Mouse (Mus musculus) kidney, embryonic 14.5 days (tissue): ENCODE data around the gene 1700012B07Rik. TPM values are rescaled to one million over a fixed set of nuclear protein-coding genes. Genes with fewer than 3 reads are reported as not detected.

Experiments used
- ATAC-seq: fragments of 200-750 bp; cut with Nextera tagmentation; 2 replicates; pipeline ENCODE4 v1.8.0; 2017; ENCODE audit warnings: moderate number of reproducible peaks, mild to moderate bottlenecking, moderate TSS enrichment, moderate library complexity; ENCODE audit not compliant: low FRiP score, low TSS enrichment
- H3K27ac ChIP-seq: fragments of 300-500 bp; sonication (generic); 2 replicates; pipeline ENCODE4 v1.5.1; 2014; ENCODE audit warnings: low read depth, mild to moderate bottlenecking, low read length, moderate library complexity, mixed read lengths
- H3K27me3 ChIP-seq: fragments of 300-500 bp; sonication (generic); 2 replicates; pipeline ENCODE4 v1.6.1; 2014; ENCODE audit warnings: mild to moderate bottlenecking, low read length; ENCODE audit not compliant: control insufficient read depth, insufficient read depth
- H3K36me3 ChIP-seq: fragments of 300-500 bp; sonication (generic); 2 replicates; pipeline ENCODE4 v1.6.1; 2014; ENCODE audit warnings: low read length, mixed read lengths; ENCODE audit not compliant: control insufficient read depth, insufficient read depth
- H3K4me1 ChIP-seq: fragments of 300-500 bp; sonication (generic); 2 replicates; pipeline ENCODE4 v1.6.1; 2014; ENCODE audit warnings: low read length, mixed read lengths; ENCODE audit not compliant: control insufficient read depth, insufficient read depth
- H3K4me2 ChIP-seq: fragments of 300-500 bp; sonication (generic); replicated peaks from 2 replicates; pipeline ENCODE4 v1.6.1; 2014; ENCODE audit warnings: low read depth, mild to moderate bottlenecking, low read length
- H3K4me3 ChIP-seq: fragments of 300-500 bp; sonication (generic); 2 replicates; pipeline ENCODE4 v1.5.1; 2014; ENCODE audit warnings: mild to moderate bottlenecking, low read length
- H3K9ac ChIP-seq: fragments of 300-500 bp; sonication (generic); 2 replicates; pipeline ENCODE4 v1.6.1; 2014; ENCODE audit warnings: low read depth, mild to moderate bottlenecking, low read length, moderate library complexity
- H3K9me3 ChIP-seq: fragments of 300-500 bp; sonication (generic); 2 replicates; pipeline ENCODE4 v1.6.1; 2016; ENCODE audit warnings: low read length; ENCODE audit not compliant: control insufficient read depth
- WGBS: fragments of 180-500 bp; shearing (Covaris S2); extraction: QIAGEN DNeasy Blood & Tissue Kit; methylation state at CpG from one replicate; pipeline ENCODE4 v1.1.7; 2014; 5-methylcytosine and 5-hydroxymethylcytosine counted together
- polyA plus RNA-seq: library from polyadenylated mRNA; unstranded; fragments of >200 nt; fragmentation: Nextera tagmentation; extraction: Ambion mirVana; gene quantifications from 2 replicates; pipeline ENCODE4 v1.2.1, GENCODE M21; 2014

Gene 1700012B07Rik
- not detected in 2 replicates for polyA plus RNA-seq

DNA sequence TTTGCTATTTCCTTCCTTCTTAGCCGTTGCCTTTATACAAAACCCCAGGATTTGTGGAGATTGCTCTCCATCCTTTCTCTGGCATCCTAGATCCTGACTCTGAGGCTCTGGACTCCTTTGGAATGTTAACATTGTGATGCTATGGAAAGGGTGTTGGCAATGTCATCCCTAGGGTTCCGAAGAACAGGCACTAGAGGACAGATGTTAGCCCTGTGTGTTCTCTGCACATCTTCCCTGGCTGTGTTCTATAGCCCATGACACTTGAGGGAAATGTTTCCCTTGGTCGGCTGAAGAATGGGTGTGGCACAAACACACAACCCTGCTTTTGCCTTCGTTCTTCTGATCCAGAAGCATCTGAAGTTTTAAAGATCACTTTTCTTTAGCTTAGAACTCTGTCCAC is at the start of gene 1700012B07Rik:
1700012B07Rik (minus strand) TSS at position 101 of the 400 bp plus-strand sequence.
- no peak within 1 kb of the TSS for H3K27ac ChIP-seq
- no peaks in the 10 kb centered on the region for H3K4me1 ChIP-seq
- H3K27me3 ChIP-seq = no peaks in the 10 kb centered on the region
- H3K9ac ChIP-seq = no peak within 1 kb of the TSS
- ATAC-seq = no peak
- H3K36me3 ChIP-seq = no peaks in the 10 kb centered on the region
- WGBS = 92% methylated on average over 4 of the region's 4 CpGs
- H3K9me3 ChIP-seq = no peaks in the 10 kb centered on the region
- H3K4me3 ChIP-seq = no peak within 1 kb of the TSS
- H3K4me2 ChIP-seq = no peak within 1 kb of the TSS

DNA sequence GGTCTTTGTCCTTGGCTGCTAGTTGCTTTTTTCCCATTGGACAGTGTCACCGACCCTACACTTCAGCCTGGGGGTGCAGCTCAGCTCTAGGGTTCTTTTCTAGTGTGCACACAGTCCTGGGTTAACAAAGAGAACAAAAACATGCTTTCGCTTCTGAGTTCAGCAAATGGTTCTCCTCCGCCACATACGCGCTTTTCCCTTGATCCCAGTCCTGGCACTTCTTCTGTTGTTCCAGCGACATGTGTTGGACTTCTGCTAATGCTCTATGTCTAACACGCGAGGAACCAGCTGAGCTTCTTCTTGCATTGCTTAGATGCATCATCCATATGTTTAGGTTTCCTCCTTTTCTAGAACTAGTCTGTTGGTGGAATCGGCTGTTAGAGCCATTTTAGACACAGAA is 48.9 kb upstream of the 1700012B07Rik start:
- H3K36me3 ChIP-seq = no peaks in the 10 kb centered on the region
- 0 out of 2 replicates have a peak, but pooled peaks cover 6% of the 10 kb centered on the region for H3K9me3 ChIP-seq
- no peaks in the 10 kb centered on the region for H3K27me3 ChIP-seq
- H3K4me1 ChIP-seq = no peaks in the 10 kb centered on the region
- WGBS = 80% methylated on average over 9 of the region's 9 CpGs
- H3K9ac ChIP-seq = no peak overlapping the region
- no peak overlapping the region for H3K4me3 ChIP-seq
- H3K27ac ChIP-seq = no peak overlapping the region
- no peak for ATAC-seq
- H3K4me2 ChIP-seq = no peak overlapping the region

DNA sequence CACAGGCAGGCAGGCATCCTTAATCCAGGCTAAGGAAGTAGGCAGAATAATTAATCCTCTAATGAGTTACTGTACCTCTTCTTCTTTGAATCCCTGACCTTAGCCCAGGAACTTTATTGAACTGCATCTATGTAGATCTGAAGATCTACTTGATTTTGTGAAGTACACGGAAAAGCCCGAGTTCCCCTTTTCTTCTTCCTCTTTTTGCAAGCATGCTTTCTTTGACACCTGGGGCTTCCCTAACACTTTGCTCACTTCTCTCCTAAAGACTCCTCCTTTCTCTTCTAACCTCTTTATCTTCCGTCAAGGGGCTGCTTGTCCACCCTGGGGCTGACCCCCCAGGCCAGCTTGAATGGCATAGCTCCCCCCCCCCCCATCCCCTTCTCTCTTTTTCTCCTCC is 48.0 kb upstream of the 1700012B07Rik start:
- Histone ChIP-seq H3K27ac (no peak overlapping the region), H3K9ac (no peak overlapping the region), H3K36me3 (no peaks in the 10 kb centered on the region), H3K9me3 (0 out of 2 replicates have a peak, but pooled peaks cover 6% of the 10 kb centered on the region), H3K27me3 (no peaks in the 10 kb centered on the region), H3K4me2 (no peak overlapping the region), H3K4me1 (no peaks in the 10 kb centered on the region), H3K4me3 (no peak overlapping the region)
- 36% methylated on average over 3 of the region's 3 CpGs for WGBS
- ATAC-seq = no peak

DNA sequence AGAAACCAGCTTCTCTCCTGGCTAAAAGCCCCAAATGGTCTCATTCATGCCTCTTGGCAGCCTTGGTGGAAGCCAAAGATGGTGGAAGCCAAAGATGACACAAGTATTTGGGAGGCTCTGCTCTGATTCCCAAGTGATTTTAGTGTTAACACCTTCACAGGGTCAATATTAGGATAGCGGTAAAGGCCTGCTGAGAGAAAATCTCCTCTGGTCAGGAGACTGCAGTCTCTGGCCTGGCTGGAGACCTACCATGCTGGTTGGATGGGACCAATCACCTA is 47.6 kb upstream of the 1700012B07Rik start:
- Histone ChIP-seq H3K4me1 (no peaks in the 10 kb centered on the region), H3K9ac (no peak overlapping the region), H3K4me3 (no peak overlapping the region), H3K36me3 (no peaks in the 10 kb centered on the region), H3K4me2 (no peak overlapping the region), H3K27ac (no peak overlapping the region), H3K27me3 (no peaks in the 10 kb centered on the region), H3K9me3 (0 out of 2 replicates have a peak, but pooled peaks cover 6% of the 10 kb centered on the region)
- WGBS = 89% methylated on average over 1 of the region's 1 CpGs
- ATAC-seq = no peak

DNA sequence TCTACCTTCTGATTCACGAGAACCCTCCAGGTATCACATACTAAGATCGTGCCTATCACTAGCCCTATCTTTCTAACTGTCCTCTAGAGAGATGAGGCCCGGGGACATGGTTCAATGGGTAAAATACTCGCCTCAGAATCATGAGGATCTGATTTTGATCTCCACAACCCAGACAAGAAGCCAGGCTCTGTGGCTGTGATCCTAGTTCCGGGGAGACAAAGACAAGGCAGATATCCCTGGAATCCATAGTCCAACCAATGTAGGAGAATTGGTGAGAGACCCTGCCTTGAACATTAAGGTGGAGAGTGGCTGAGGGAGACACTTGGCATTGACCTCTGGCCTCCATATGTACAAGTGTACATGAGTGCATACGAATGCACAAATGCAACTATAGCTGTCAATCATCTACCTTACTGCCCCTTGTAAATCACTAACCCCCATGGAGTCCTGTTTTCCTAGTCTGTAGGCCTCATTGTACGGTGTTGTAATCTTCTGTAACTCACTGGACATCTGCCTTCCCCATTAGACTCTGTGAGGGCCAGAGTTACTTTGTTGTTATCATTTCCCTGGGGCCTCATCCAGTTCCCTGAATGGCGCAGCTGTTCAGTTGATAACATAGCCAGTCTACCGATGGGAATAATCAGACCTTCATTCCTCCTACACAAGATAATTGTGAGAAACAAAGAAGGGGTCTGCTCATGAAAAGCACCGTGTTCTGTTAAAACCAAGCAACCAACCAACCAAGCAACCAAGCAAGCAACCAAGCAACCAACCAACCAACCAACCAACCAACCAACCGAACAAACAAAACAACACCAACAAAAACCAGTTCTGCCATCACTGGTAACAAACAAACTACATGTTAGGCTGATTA is 47.0 kb upstream of the 1700012B07Rik start:
- Histone ChIP-seq H3K36me3 (no peaks in the 10 kb centered on the region), H3K4me1 (no peaks in the 10 kb centered on the region), H3K27me3 (no peaks in the 10 kb centered on the region), H3K27ac (no peak overlapping the region), H3K4me3 (no peak overlapping the region), H3K4me2 (no peak overlapping the region), H3K9me3 (0 out of 2 replicates have a peak, but pooled peaks cover 6% of the 10 kb centered on the region), H3K9ac (no peak overlapping the region)
- WGBS = 87% methylated on average over 11 of the region's 11 CpGs
- ATAC-seq = no peak

DNA sequence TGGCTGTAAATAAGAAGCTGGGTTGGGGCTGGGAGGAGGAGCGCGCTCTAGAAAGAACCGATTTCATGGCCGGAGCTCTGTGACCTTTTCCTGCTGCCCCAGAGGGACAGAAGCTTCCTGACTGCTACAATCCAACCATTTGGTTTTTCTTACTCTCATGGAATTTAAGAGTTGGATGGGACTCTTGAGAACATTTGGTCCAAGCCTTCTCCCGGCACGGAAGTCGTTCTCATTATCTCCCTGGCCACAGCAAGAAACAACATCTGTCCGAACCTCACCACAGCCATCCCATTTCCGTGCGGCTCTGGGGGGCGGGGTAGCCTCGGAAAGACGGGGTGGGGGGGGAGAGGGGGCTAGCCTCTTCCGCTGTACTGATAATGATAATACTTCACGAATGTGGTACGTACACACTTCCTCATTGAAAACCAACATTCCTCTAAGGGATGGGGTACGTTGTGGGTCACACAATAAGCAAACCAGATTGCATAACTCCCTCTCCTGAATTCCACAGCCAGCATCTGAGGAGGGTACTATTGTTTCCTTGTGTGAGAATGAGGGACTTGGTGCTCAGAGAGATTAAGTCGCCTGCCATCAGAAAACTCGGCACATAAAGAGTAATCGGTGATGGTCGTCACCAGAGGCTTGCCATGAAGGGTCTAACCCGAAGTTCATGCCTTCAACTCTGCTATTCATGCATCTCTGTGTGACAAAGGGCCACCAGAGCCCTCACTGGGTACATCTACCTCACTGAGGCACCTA is 46.2 kb upstream of the 1700012B07Rik start:
- WGBS = 71% methylated on average over 22 of the region's 22 CpGs
- ATAC-seq = no peak
- Histone ChIP-seq H3K27me3 (no peaks in the 10 kb centered on the region), H3K4me2 (no peak overlapping the region; the same call in 1 of the 2 replicates), H3K4me1 (no peaks in the 10 kb centered on the region), H3K9ac (no peak overlapping the region), H3K36me3 (no peaks in the 10 kb centered on the region), H3K9me3 (0 out of 2 replicates have a peak, but pooled peaks cover 6% of the 10 kb centered on the region), H3K4me3 (no peak overlapping the region), H3K27ac (no peak overlapping the region)

DNA sequence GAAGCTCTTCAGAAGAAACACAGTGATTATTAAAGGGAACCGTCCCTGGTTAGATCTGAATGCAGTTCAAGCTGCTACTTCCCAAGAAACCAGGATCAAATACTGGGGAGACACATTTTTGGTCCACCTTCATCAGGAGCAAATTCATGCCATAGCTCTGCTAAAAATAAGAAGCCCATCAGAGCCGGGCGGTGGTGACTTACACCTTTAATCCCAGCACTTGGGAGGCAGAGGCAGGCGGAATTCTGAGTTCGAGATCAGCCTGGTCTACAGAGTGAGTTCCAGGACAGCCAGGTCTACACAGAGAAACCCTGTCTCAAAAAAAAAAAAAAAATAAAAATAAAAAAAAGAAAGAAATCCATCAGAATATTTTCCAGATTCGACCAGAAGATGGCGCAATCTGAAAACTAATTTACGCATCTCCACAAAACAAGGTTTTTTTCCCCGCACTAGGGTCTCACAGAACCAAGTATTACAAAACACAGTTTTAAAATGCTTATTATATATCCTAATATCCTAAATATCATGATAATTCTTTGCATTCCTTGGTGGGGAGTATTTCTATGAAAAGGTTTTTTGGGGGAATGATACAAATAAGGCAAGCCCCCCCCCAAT is 45.4 kb upstream of the 1700012B07Rik start:
- Histone ChIP-seq H3K36me3 (no peaks in the 10 kb centered on the region), H3K4me3 (no peak overlapping the region), H3K9ac (no peak overlapping the region), H3K27ac (no peak overlapping the region), H3K9me3 (0 out of 2 replicates have a peak, but pooled peaks cover 6% of the 10 kb centered on the region), H3K4me2 (no peak overlapping the region; the same call in 1 of the 2 replicates), H3K4me1 (no peaks in the 10 kb centered on the region), H3K27me3 (no peaks in the 10 kb centered on the region)
- 48% methylated on average over 9 of the region's 9 CpGs for WGBS
- no peak for ATAC-seq

DNA sequence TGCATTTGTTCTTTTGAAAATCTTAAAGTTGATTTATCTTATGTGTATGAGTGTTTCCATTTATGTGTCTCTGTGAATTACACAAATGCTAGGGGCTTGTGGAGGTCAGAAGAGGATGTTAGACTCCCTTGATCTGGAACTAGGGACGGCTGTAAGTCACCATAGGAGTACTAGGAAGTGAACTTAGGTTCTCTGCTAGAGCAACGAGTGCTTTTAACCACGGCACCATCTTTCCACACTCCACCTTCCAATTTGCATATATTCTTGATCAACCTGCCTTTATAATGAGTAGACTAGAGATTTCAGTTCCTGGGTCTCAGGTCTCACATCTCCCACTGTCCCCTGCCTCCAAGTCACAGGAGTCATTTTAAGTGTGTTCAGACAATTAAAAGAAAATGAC is 44.8 kb upstream of the 1700012B07Rik start:
- Histone ChIP-seq H3K4me2 (no peak overlapping the region), H3K9ac (no peak overlapping the region), H3K27ac (no peak overlapping the region), H3K9me3 (0 out of 2 replicates have a peak, but pooled peaks cover 6% of the 10 kb centered on the region), H3K27me3 (no peaks in the 10 kb centered on the region), H3K4me3 (no peak overlapping the region), H3K36me3 (no peaks in the 10 kb centered on the region), H3K4me1 (no peaks in the 10 kb centered on the region)
- 66% methylated on average over 3 of the region's 3 CpGs for WGBS
- ATAC-seq = no peak
